Mouse (Mus musculus) monocyte, adult 2 months (primary cell): ENCODE data around the gene Nemp2.
"Not testable (repeated sequence)": the region's sequence is repeated elsewhere in the genome, so short reads cannot be mapped to it uniquely, and the experiment has no call there.

Experiments
- DNase-seq, 2 experiments: peaks; one replicate each; pipeline ENCODE4 v3.0.0; 2022; ENCODE audit warnings: low spot score in 2 of 2, low read depth in 1 of 2

Gene Nemp2

DNA sequence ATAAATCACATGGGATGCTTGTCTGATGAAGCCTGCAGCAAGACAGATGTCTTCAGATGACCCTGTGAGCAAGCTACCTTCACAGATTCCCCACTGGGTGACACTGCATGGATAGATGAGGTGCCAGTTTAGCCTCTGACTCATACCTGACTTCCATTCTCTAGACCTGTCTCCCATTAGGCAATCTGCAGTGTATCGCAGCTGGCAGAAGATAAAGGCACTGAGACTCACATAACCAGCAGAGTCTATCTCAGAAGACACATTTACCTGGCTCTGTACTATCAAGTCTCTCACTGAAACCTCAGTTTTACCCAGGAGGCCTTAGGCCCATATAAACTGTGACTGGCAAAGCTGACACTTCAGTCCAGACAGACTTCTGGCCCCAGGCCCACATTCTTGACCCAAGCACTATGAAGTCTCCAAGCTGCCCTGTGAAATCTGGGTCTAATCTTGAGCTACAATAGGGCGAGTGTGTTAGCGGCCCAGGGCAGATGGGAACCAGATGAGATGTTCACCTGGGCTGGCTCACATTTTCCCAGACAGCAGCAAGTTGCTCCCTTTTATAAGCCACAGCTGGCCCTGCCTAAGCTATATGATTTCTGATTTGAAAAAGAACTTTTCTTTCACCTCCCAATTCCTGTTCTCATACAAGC lies 22.2 kb downstream of the Nemp2 start:
- DNase-seq, result no peak

- no peak for DNase-seq
Measured at GRCm38 (mm10) chr1:52653366-52653765, 22.9 kb downstream of the Nemp2 start.

- DNase-seq, result no peak
Measured at GRCm38 (mm10) chr1:52655153-52655552, 24.6 kb downstream of the Nemp2 start.

DNA sequence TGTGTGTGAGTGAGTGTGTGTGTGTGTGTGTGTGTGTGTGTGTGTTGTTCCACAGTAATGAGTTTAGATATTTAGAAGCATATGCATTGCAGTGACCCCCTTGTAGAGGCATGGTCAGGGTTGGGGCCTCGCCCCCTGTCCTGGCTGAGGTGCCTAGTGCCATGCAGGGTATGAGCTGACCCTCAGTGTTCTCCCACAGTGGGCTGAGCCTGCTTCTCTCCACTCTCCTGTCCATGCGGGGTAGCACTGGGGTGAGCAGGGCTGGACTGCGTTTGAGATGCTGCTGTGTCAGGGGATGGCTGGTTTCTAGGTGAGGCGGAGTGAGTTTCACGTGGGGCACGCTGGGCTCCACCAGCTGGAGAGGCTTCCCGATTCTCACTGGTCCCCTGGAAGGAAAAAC lies 27.7 kb downstream of the Nemp2 start:
- DNase-seq, result no peak

- DNase-seq, result no peak
Measured at GRCm38 (mm10) chr1:52660278-52660677, 29.8 kb downstream of the Nemp2 start.

GRCm38 (mm10) chr1:52660765-52661164 lies 30.3 kb downstream of the Nemp2 start:
- no peak for DNase-seq

DNA sequence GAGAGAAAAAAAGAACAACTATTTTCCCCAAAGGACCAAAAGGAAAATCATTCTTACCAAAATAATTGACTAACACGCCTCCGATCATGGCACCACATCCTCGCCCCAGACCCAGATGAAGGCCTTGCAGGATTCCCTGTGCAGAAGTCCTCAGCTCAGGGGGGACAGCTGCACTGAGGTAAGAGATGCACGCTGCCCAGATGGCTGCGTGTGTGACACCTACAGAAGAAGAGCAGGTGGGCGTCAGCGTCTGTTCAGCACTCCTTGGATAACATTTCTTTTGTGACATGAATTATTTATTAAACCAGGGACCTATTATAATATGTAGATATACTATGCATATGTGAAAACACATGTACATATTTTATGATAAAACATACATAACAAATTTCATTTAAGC lies 32.7 kb downstream of the Nemp2 start:
- no peak for DNase-seq

GRCm38 (mm10) chr1:52668743-52669323 lies 38.3 kb downstream of the Nemp2 start:
- no peak for DNase-seq

DNA sequence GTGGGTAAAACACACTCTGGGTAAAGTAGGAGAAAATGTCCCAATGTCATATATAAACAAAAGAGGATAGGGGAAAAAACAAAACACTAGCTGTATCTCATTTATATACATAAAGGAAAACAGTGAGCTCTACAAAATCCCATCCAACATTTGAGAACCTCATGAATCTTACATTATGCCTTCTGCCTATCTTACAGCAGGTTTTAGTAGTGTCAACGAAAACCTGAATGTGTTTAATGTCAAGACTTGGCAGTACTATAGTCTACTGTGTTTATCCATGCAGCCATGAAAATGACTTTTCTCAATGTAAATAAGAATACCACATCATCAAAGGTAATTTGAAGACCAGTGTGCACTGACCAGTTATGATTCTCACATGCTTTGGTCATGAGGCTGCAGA lies 39.4 kb downstream of the Nemp2 start:
- no peak for DNase-seq

DNA sequence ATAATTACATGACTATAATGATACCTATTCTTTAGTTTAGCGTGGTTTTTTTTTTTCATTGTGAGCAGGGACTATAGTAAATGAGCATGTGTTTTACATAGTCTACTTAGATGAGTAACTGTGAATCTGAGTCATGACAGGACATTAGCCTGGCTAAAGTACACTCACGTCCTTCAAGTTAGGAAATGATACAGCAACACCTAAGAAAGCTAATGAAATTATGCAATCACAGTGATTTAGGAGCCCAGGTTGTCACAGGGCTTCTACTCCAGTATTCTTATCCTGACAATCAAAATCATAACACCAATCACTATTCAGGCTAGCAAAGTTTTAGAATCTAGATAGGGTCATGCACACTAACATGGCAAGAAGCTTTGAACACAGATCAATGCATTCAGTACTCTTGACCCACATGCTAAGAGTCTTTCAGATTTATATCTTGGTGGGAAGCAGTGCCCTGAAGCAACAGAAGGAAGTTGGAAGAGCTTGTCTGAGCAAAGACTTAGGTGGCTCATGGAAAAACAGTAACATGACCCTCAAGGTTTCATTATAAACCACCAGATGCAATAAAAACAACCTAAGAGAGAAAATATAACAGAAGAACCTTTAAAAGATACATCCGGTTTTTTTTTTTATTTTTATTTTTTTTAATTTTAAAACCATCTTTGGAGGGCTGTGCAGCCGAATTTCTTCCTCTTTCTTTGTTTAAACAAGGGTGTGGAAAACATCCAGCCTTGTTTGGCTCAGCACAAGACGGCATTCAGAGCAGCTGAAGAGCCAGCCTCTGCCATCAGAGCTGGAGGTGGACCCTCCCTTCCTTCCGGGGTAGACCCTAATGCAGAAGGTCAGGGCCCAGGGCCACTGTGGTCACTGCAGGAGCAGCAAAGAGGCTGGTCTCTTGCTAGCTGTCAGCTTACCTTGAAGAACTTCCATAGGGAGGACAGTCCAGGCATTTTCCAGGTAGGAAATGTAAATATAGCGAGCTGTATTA lies 45.4 kb downstream of the Nemp2 start:
- no peak for DNase-seq

GRCm38 (mm10) chr1:52676621-52677020 lies 46.1 kb downstream of the Nemp2 start:
- no peak for DNase-seq

DNA sequence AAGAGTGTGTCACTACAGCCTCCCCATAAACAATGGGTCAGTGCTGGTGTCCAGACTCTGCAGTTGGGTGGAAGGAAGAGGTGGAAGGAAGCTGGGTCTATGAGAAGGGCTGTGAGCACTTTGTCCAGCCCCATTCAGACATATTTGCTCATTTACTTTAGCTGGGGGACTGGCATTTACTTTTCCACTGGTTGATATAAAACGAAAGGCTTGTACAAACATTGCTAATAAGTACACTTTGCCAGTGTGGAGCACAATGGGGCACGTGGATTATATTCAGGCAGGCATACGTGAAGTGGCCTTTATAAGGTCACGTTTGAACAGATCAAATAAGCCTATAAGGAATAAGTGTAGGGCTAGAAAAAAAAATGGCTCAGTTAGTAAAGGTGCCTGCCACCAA lies 53.0 kb downstream of the Nemp2 start:
- DNase-seq, result no peak

GRCm38 (mm10) chr1:52687636-52688035 lies 57.1 kb downstream of the Nemp2 start:
- DNase-seq, result no peak

- DNase-seq, result not testable (repeated sequence)
Measured at GRCm38 (mm10) chr1:52694456-52694855, 64.0 kb downstream of the Nemp2 start.
